Mouse (Mus musculus): ENCODE results near the gene Gna13. TPM values are rescaled to one million over a fixed set of nuclear protein-coding genes. Genes with fewer than 3 reads are reported as not detected.

The Gna13 gene
- total and polyA plus RNA-seq, 3 experiments: 51.0 to 102 (median 56.6) TPM

DNA sequence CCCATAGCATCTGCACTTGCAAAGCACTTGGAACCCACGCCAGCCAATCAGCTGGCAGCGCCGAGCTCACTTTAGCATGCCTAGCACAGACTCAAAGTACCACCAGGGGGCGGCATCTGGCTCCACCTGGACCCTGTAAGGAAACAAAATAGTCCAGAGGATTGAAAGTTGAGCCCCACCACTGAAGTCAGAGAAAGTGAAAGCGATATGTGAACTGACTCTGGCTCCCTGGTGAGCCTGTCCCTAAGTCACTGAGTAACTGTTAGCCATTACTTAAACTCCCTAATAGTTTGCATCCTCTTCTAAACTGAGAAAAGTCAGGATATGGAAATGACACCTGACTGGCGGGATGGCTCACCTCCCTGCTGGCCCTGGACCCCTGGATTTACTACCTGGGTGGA lies 31.2 kb upstream of the Gna13 start (continued):
- TF ChIP-seq MEF2A (IDR thresholded peaks at IDR 0.05; ENCODE audit: extremely low read depth, insufficient replicate concordance, low read depth, low read length, poor library complexity, severe bottlenecking): no peak

- Histone ChIP-seq H3K9ac (ENCODE audit: control insufficient read depth, low read depth, low read length, poor library complexity, severe bottlenecking) (no peak overlapping the region), H3K4me3 (ENCODE audit: control insufficient read depth in 1 of 2, insufficient read depth in 1 of 2, low read depth in 2 of 2, low read length in 2 of 2) (no peak overlapping the region), H3K36me3 (ENCODE audit: control insufficient read depth in 1 of 2, insufficient read depth in 2 of 2, low read length in 2 of 2) (peaks cover 0 to 21% of the 10 kb centered on the region in 2 experiments; a peak in 2 of 4 replicates), H3K4me1 (ENCODE audit: control insufficient read depth in 1 of 2, insufficient read depth in 2 of 2, low read length in 2 of 2) (peaks cover 20 to 31% of the 10 kb centered on the region in 2 experiments), H3K27ac (ENCODE audit: control insufficient read depth, low read depth, low read length) (no peak overlapping the region), H3K79me2 (ENCODE audit: control insufficient read depth, insufficient read depth, low read length, poor library complexity) (no peaks in the 10 kb centered on the region), H3K27me3 (ENCODE audit: control insufficient read depth in 1 of 2, insufficient read depth in 2 of 2, low read length in 2 of 2) (no peaks in the 10 kb centered on the region), H3K9me3 (replicated peaks; ENCODE audit: insufficient read depth, low read length) (no peaks in the 10 kb centered on the region)
- DNase-seq (ENCODE audit: low read depth, low spot score): no peak
- no peak for TF ChIP-seq EP300 (IDR thresholded peaks at IDR 0.05; ENCODE audit: low read depth in 1 of 2, low read length in 2 of 2)
- TF ChIP-seq JUND (IDR thresholded peaks at IDR 0.05; ENCODE audit: low read depth, low read length): no peak
- TF ChIP-seq ZMIZ1 (IDR thresholded peaks at IDR 0.05; ENCODE audit: low read depth, low read length): no peak
- TF ChIP-seq KAT2A (conservative IDR thresholded peaks at IDR 0.05; ENCODE audit: low read depth, low read length): no peak
- TF ChIP-seq SIN3A (IDR thresholded peaks at IDR 0.05; ENCODE audit: low read length): no peak
- TF ChIP-seq MYC (IDR thresholded peaks at IDR 0.05; ENCODE audit: low read depth, low read length): no peak
- TF ChIP-seq USF2 (IDR thresholded peaks at IDR 0.05; ENCODE audit: borderline replicate concordance in 1 of 2, insufficient read depth in 1 of 2, low read depth in 1 of 2, low read length in 2 of 2): no peak
- TF ChIP-seq GABPA (IDR thresholded peaks at IDR 0.05; ENCODE audit: low read depth, low read length): no peak
- TF ChIP-seq BHLHE40 (IDR thresholded peaks at IDR 0.05; ENCODE audit: borderline replicate concordance, low read depth, low read length): no peak
- TF ChIP-seq POLR2A (IDR thresholded peaks at IDR 0.05; ENCODE audit: control insufficient read depth in 1 of 2, insufficient read depth in 1 of 2, low read depth in 1 of 2, low read length in 2 of 2, poor library complexity in 1 of 2): no peak
- TF ChIP-seq CHD2 (IDR thresholded peaks at IDR 0.05; ENCODE audit: low read length): no peak
These were observed 29.9 kb upstream of the Gna13 start for GRCm38 (mm10) chr11:109332722-109333121.

- TF ChIP-seq RCOR1 (IDR thresholded peaks at IDR 0.05; ENCODE audit: low read depth, low read length) (no peak), TAL1 (IDR thresholded peaks at IDR 0.05; ENCODE audit: low read length) (no peak), MYB (IDR thresholded peaks at IDR 0.05; ENCODE audit: low read depth, low read length) (no peak), MYC (IDR thresholded peaks at IDR 0.05; ENCODE audit: low read depth, low read length) (no peak), MAFK (IDR thresholded peaks at IDR 0.05; ENCODE audit: borderline replicate concordance, low read depth, low read length) (peak; percentile 87), GABPA (IDR thresholded peaks at IDR 0.05; ENCODE audit: low read depth, low read length) (no peak), ZC3H11A (IDR thresholded peaks at IDR 0.05; ENCODE audit: low read depth, low read length) (no peak)
- Histone ChIP-seq H3K27me3 (ENCODE audit: control insufficient read depth in 1 of 2, insufficient read depth in 2 of 2, low read length in 2 of 2) (no peaks in the 10 kb centered on the region), H3K27ac (ENCODE audit: control insufficient read depth, low read depth, low read length) (no peak overlapping the region), H3K79me2 (ENCODE audit: control insufficient read depth, insufficient read depth, low read length, poor library complexity) (no peaks in the 10 kb centered on the region), H3K4me3 (ENCODE audit: control insufficient read depth in 1 of 2, insufficient read depth in 1 of 2, low read depth in 2 of 2, low read length in 2 of 2) (no peak overlapping the region), H3K9me3 (replicated peaks; ENCODE audit: insufficient read depth, low read length) (no peaks in the 10 kb centered on the region), H3K4me1 (ENCODE audit: control insufficient read depth in 1 of 2, insufficient read depth in 2 of 2, low read length in 2 of 2) (peaks cover 20 to 41% of the 10 kb centered on the region in 2 experiments), H3K9ac (ENCODE audit: control insufficient read depth, low read depth, low read length, poor library complexity, severe bottlenecking) (no peak overlapping the region), H3K36me3 (ENCODE audit: control insufficient read depth in 1 of 2, insufficient read depth in 2 of 2, low read length in 2 of 2) (peaks cover 0 to 24% of the 10 kb centered on the region in 2 experiments; a peak in 2 of 4 replicates)
- DNase-seq (ENCODE audit: low read depth, low spot score): no peak
These were observed 27.9 kb upstream of the Gna13 start for GRCm38 (mm10) chr11:109334773-109335172.

Measured in MEL (cell line).